Comparison of ENCODE assay signal across 16 mouse cellular contexts in the genomic region with DNA sequence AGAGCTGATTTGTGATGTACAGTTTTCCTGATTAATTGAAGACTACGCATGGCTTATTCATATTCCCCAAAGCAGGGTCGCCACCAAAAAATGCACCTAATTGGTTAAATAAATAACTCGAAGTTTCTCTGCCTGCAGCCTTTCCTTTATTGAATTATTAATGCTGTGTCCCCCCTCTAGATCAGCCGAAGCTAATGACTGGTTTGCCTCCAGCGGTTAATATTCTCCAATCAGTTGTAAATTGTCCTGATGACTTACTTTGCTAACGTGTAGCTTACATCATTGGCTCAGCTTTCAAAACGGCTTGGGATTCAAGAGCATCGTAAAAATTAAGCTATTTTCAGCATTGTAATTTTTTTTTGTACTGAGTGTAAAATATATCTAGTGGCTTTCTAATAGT.
"Had no signal": no experiment of that assay in that cellular context is flagged by ENCODE, and none has a peak within 500 bp of the region (broad histone marks: within the 10 kb centered on the region; RNA-seq: fewer than 3 reads in every experiment).

No protein-coding gene starts in this region.

- H3K9me3 ChIP-seq: kidney, embryonic 15.5 days; liver, embryonic 13.5 days; neural tube, embryonic 12.5 days had no signal

- H3K36me3 ChIP-seq: kidney, embryonic 15.5 days; liver, embryonic 13.5 days; neural tube, embryonic 12.5 days had no signal

- H3K9ac ChIP-seq: kidney, embryonic 15.5 days; liver, embryonic 13.5 days; neural tube, embryonic 12.5 days had no signal

- H3K27ac ChIP-seq: kidney, embryonic 15.5 days; layer of hippocampus, adult 2 months; left cerebral cortex, adult 2 months; liver, embryonic 13.5 days; neural tube, embryonic 12.5 days had no signal

- ATAC-seq: midbrain, embryonic 16.5 days had no signal

- H3K4me3 ChIP-seq: kidney, embryonic 15.5 days; layer of hippocampus, adult 2 months; left cerebral cortex, adult 2 months; liver, embryonic 13.5 days; neural tube, embryonic 12.5 days had no signal

- H3K4me2 ChIP-seq: kidney, embryonic 15.5 days; liver, embryonic 13.5 days; neural tube, embryonic 12.5 days had no signal

- H3K4me1 ChIP-seq: liver, embryonic 13.5 days; neural tube, embryonic 12.5 days had no signal

- H3K27me3 ChIP-seq: kidney, embryonic 15.5 days; liver, embryonic 13.5 days; neural tube, embryonic 12.5 days had no signal

- DNase-seq: kidney, adult 11 months; kidney, adult 8-10 months; kidney, postnatal 25 days; layer of hippocampus, postnatal 36 days; liver, embryonic 13.5 days; lung, adult 2 months; lung, postnatal 14 days; lung, postnatal 4 days; thymus, adult 2 months; thymus, postnatal 14 days; thymus, postnatal 4 days had no signal
